Mouse (Mus musculus): ENCODE measurements at regions not wholly inside any gene's neighbourhood (a gene's known extent, or its start where the extent isn't known, plus 50 kb on each side); places are given as distances from the start of the nearest gene placed in this dataset.

DNA sequence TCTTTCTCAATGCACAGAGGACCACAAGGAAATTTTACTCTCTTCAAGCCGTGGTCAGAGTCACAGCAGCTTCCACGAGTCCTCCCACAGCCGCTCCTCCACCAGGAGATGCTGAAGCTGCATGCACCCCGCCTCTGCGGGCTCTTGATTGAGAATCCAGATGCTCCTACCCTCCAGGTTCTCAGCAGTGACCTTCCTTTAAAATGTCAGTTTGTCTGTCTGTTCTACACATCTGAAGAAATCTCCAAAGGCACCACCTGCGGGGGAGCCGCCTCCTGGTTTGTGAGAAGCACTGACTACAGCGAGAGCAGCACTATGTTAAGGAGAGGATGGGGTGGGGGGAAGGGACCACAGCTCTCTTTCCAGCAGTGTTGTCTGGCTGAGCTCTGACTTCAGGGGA lies 303.8 kb downstream of the Hlx start:
- TF ChIP-seq MAFK (IDR thresholded peaks at IDR 0.05; ENCODE audit: insufficient read depth, low read depth, low read length): no peak
- no peak for TF ChIP-seq CHD2 (IDR thresholded peaks at IDR 0.05; ENCODE audit: low read depth, low read length)
- TF ChIP-seq HCFC1 (IDR thresholded peaks at IDR 0.05; ENCODE audit: borderline replicate concordance, insufficient read depth, low read length): no peak
- no peak for TF ChIP-seq ZNF384 (IDR thresholded peaks at IDR 0.05; ENCODE audit: low read depth, low read length)
- TF ChIP-seq ZC3H11A (IDR thresholded peaks at IDR 0.05; ENCODE audit: borderline replicate concordance, low read depth, low read length): no peak
- in situ Hi-C loops (cut with MboI; ENCODE audit: low sequenced_read_pairs in 2 of 2, unreplicated experiment in 2 of 2): no loop called here
- no peaks in the 10 kb centered on the region for H3K9me3 ChIP-seq (ENCODE audit: control insufficient read depth, insufficient read depth, low read depth, low read length)
- no peak overlapping the region for H3K9ac ChIP-seq (ENCODE audit: insufficient read depth, low read depth, low read length, poor library complexity, severe bottlenecking)
- no peak overlapping the region for H3K4me3 ChIP-seq (ENCODE audit: insufficient read depth in 1 of 2, low read depth in 1 of 2, low read length in 2 of 2, poor library complexity in 1 of 2, severe bottlenecking in 1 of 2)
- no peaks in the 10 kb centered on the region for H3K36me3 ChIP-seq (ENCODE audit: control insufficient read depth, insufficient read depth, low read length, poor library complexity, severe bottlenecking)
- no peaks in the 10 kb centered on the region for H3K4me1 ChIP-seq (ENCODE audit: control insufficient read depth in 2 of 2, insufficient read depth in 2 of 2, low read length in 2 of 2, poor library complexity in 1 of 2)
- DNase-seq (ENCODE audit: low read depth, low spot score): no peak
- H3K27ac ChIP-seq (ENCODE audit: insufficient read depth, low read depth, low read length, poor library complexity, severe bottlenecking): no peak overlapping the region

DNA sequence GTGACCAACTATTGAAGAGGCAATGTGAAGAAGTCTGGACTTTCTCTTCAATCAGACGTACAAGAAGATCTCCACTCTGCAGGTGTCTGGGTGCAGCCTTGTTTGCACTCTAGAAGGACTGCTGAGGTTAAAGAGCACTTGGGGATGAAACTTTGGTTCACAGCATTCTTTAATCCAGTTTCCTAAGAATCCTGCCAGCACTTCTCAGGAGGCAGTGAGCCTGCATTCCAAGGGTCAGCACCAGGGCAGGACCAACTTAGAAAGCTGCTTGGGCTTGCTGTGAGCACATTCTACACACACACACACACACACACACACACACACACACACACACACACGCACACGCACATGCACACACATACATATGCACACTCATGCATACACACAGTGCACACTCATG lies 304.4 kb downstream of the Hlx start:
- in situ Hi-C loops (cut with MboI; ENCODE audit: low sequenced_read_pairs in 2 of 2, unreplicated experiment in 2 of 2): no loop called here
- Histone ChIP-seq H3K27ac (ENCODE audit: insufficient read depth, low read depth, low read length, poor library complexity, severe bottlenecking) (no peak overlapping the region), H3K9ac (ENCODE audit: insufficient read depth, low read depth, low read length, poor library complexity, severe bottlenecking) (no peak overlapping the region), H3K36me3 (ENCODE audit: control insufficient read depth, insufficient read depth, low read length, poor library complexity, severe bottlenecking) (no peaks in the 10 kb centered on the region), H3K4me1 (ENCODE audit: control insufficient read depth in 2 of 2, insufficient read depth in 2 of 2, low read length in 2 of 2, poor library complexity in 1 of 2) (no peaks in the 10 kb centered on the region), H3K4me3 (ENCODE audit: insufficient read depth in 1 of 2, low read depth in 1 of 2, low read length in 2 of 2, poor library complexity in 1 of 2, severe bottlenecking in 1 of 2) (no peak overlapping the region), H3K9me3 (ENCODE audit: control insufficient read depth, insufficient read depth, low read depth, low read length) (no peaks in the 10 kb centered on the region)
- TF ChIP-seq MAFK (IDR thresholded peaks at IDR 0.05; ENCODE audit: insufficient read depth, low read depth, low read length) (no peak), ZC3H11A (IDR thresholded peaks at IDR 0.05; ENCODE audit: borderline replicate concordance, low read depth, low read length) (no peak), ZNF384 (IDR thresholded peaks at IDR 0.05; ENCODE audit: low read depth, low read length) (no peak), CHD2 (IDR thresholded peaks at IDR 0.05; ENCODE audit: low read depth, low read length) (no peak), HCFC1 (IDR thresholded peaks at IDR 0.05; ENCODE audit: borderline replicate concordance, insufficient read depth, low read length) (no peak)
- no peak for DNase-seq (ENCODE audit: low read depth, low spot score)

DNA sequence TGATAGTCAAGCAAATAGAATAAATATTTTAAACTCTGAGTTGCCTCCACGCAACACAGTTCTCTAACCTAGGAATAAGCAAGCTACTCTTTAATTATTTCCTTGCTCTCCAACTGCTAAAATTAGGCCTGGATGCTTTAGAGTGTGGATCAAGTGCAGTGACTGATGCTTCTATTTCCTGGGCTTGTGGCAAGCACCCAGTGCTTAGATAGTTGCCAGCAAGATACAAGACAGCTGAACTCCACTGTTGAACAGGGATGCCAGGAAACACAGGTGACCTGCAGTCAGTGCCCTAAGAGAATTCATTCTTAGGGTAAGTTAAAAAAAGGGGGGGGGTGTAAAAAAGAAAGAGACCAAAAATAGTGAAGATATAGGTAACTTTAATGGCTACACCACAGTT lies 306.7 kb downstream of the Hlx start:
- TF ChIP-seq ZNF384 (IDR thresholded peaks at IDR 0.05; ENCODE audit: low read depth, low read length) (no peak), MAFK (IDR thresholded peaks at IDR 0.05; ENCODE audit: insufficient read depth, low read depth, low read length) (no peak), CHD2 (IDR thresholded peaks at IDR 0.05; ENCODE audit: low read depth, low read length) (no peak), HCFC1 (IDR thresholded peaks at IDR 0.05; ENCODE audit: borderline replicate concordance, insufficient read depth, low read length) (no peak), ZC3H11A (IDR thresholded peaks at IDR 0.05; ENCODE audit: borderline replicate concordance, low read depth, low read length) (no peak)
- H3K9me3 ChIP-seq (ENCODE audit: control insufficient read depth, insufficient read depth, low read depth, low read length): no peaks in the 10 kb centered on the region
- in situ Hi-C loops (cut with MboI; ENCODE audit: low sequenced_read_pairs in 2 of 2, unreplicated experiment in 2 of 2): no loop called here
- H3K4me3 ChIP-seq (ENCODE audit: insufficient read depth in 1 of 2, low read depth in 1 of 2, low read length in 2 of 2, poor library complexity in 1 of 2, severe bottlenecking in 1 of 2): no peak overlapping the region
- H3K4me1 ChIP-seq (ENCODE audit: control insufficient read depth in 2 of 2, insufficient read depth in 2 of 2, low read length in 2 of 2, poor library complexity in 1 of 2): no peaks in the 10 kb centered on the region
- no peak overlapping the region for H3K27ac ChIP-seq (ENCODE audit: insufficient read depth, low read depth, low read length, poor library complexity, severe bottlenecking)
- no peak for DNase-seq (ENCODE audit: low read depth, low spot score)
- no peak overlapping the region for H3K9ac ChIP-seq (ENCODE audit: insufficient read depth, low read depth, low read length, poor library complexity, severe bottlenecking)
- no peaks in the 10 kb centered on the region for H3K36me3 ChIP-seq (ENCODE audit: control insufficient read depth, insufficient read depth, low read length, poor library complexity, severe bottlenecking)

DNA sequence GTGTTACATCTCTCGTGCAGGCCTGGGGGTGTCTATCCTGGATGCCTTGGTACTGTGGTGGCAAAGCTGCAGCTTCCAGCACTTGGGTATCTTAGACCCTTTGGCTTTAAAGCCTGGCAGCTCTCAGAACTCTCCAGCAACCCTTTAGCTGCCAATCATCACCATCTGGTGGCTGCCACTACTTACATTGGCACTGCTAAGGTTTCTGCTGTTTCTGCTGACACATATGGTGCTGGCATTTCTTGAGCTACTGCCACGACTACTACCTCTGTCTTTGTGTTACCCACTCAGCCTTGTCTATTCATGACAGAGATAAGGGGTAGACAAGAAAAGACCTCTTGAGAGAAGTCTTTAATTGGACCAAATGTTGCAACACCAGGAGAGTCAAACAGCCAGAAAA lies 308.4 kb downstream of the Hlx start:
- Histone ChIP-seq H3K27ac (ENCODE audit: insufficient read depth, low read depth, low read length, poor library complexity, severe bottlenecking) (no peak overlapping the region), H3K9me3 (ENCODE audit: control insufficient read depth, insufficient read depth, low read depth, low read length) (no peaks in the 10 kb centered on the region), H3K9ac (ENCODE audit: insufficient read depth, low read depth, low read length, poor library complexity, severe bottlenecking) (no peak overlapping the region), H3K4me3 (ENCODE audit: insufficient read depth in 1 of 2, low read depth in 1 of 2, low read length in 2 of 2, poor library complexity in 1 of 2, severe bottlenecking in 1 of 2) (no peak overlapping the region), H3K36me3 (ENCODE audit: control insufficient read depth, insufficient read depth, low read length, poor library complexity, severe bottlenecking) (no peaks in the 10 kb centered on the region), H3K4me1 (ENCODE audit: control insufficient read depth in 2 of 2, insufficient read depth in 2 of 2, low read length in 2 of 2, poor library complexity in 1 of 2) (no peaks in the 10 kb centered on the region)
- no peak for DNase-seq (ENCODE audit: low read depth, low spot score)
- TF ChIP-seq MAFK (IDR thresholded peaks at IDR 0.05; ENCODE audit: insufficient read depth, low read depth, low read length): no peak
- in situ Hi-C loops (cut with MboI; ENCODE audit: low sequenced_read_pairs in 2 of 2, unreplicated experiment in 2 of 2): no loop called here

DNA sequence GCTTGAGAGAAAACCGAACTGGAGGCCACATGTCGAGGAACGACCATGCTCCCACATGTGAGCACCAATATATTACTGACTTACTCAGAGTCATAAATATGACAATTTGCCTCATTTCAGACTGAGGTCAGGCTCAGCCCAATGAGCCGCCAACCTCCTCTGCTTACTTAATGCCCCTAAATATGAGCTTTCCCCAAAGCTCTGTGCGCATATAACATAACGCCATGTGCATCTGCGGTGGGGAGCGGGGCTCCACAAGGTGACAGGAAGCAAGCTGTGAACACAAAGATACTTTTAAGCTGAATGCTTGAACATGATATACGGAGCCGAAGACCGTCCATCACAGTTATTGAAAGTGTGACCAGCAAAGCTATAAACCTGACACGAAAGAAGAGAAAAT lies 319.8 kb downstream of the Hlx start:
- DNase-seq (ENCODE audit: low read depth, low spot score): no peak
- Histone ChIP-seq H3K4me3 (ENCODE audit: insufficient read depth in 1 of 2, low read depth in 1 of 2, low read length in 2 of 2, poor library complexity in 1 of 2, severe bottlenecking in 1 of 2) (no peak overlapping the region), H3K9ac (ENCODE audit: insufficient read depth, low read depth, low read length, poor library complexity, severe bottlenecking) (no peak overlapping the region), H3K36me3 (ENCODE audit: control insufficient read depth, insufficient read depth, low read length, poor library complexity, severe bottlenecking) (no peaks in the 10 kb centered on the region), H3K27ac (ENCODE audit: insufficient read depth, low read depth, low read length, poor library complexity, severe bottlenecking) (no peak overlapping the region), H3K4me1 (ENCODE audit: control insufficient read depth in 2 of 2, insufficient read depth in 2 of 2, low read length in 2 of 2, poor library complexity in 1 of 2) (no peaks in the 10 kb centered on the region), H3K9me3 (ENCODE audit: control insufficient read depth, insufficient read depth, low read depth, low read length) (no peaks in the 10 kb centered on the region)
- TF ChIP-seq HCFC1 (IDR thresholded peaks at IDR 0.05; ENCODE audit: borderline replicate concordance, insufficient read depth, low read length): no peak
- TF ChIP-seq ZNF384 (IDR thresholded peaks at IDR 0.05; ENCODE audit: low read depth, low read length): no peak
- TF ChIP-seq MAFK (IDR thresholded peaks at IDR 0.05; ENCODE audit: insufficient read depth, low read depth, low read length): no peak
- no peak for TF ChIP-seq ZC3H11A (IDR thresholded peaks at IDR 0.05; ENCODE audit: borderline replicate concordance, low read depth, low read length)
- no peak for TF ChIP-seq CHD2 (IDR thresholded peaks at IDR 0.05; ENCODE audit: low read depth, low read length)
- in situ Hi-C loops (cut with MboI; ENCODE audit: low sequenced_read_pairs in 2 of 2, unreplicated experiment in 2 of 2): no loop called here
